Mouse (Mus musculus) heart, adult 2 months (tissue): ENCODE results near the gene Pmepa1. TPM values are rescaled to one million over a fixed set of nuclear protein-coding genes. Genes with fewer than 3 reads are reported as not detected.

Experiments
- DNase-seq, 2 experiments: peaks; one replicate each; pipeline ENCODE4 v3.0.0; 2021
- H3K27ac ChIP-seq: fragments of 200-600 bp; 2 replicates; pipeline ENCODE4 v1.8.1; 2022
- H3K27me3 ChIP-seq: fragments of 200-500 bp; 2 replicates; pipeline ENCODE4 v1.6.1; 2012; ENCODE audit warnings: mild to moderate bottlenecking, low read length, inconsistent platforms, mixed read lengths; ENCODE audit not compliant: control insufficient read depth, insufficient read depth
- H3K36me3 ChIP-seq: fragments of 200-500 bp; 2 replicates; pipeline ENCODE4 v1.6.1; 2012; ENCODE audit warnings: low read length, inconsistent platforms; ENCODE audit not compliant: control insufficient read depth, insufficient read depth
- H3K4me1 ChIP-seq: fragments of 200-500 bp; 2 replicates; pipeline ENCODE4 v1.6.1; 2011; ENCODE audit warnings: low read length; ENCODE audit not compliant: control insufficient read depth, insufficient read depth
- H3K4me3 ChIP-seq: fragments of 200-600 bp; 2 replicates; pipeline ENCODE4 v1.8.1; 2022
- H3K79me2 ChIP-seq: fragments of 200-500 bp; replicated peaks from 2 replicates; pipeline ENCODE4 v1.6.1; 2012; ENCODE audit warnings: mild to moderate bottlenecking, inconsistent platforms, low read length, moderate library complexity, mixed read lengths; ENCODE audit not compliant: control insufficient read depth, insufficient read depth
- H3K9ac ChIP-seq: fragments of 200-500 bp; 2 replicates; pipeline ENCODE4 v1.6.1; 2012; ENCODE audit warnings: low read depth, mild to moderate bottlenecking, control low read depth, inconsistent platforms, low read length, mixed read lengths
- CTCF ChIP-seq: fragments of 200-600 bp; IDR thresholded peaks from 2 replicates; pipeline ENCODE4 v1.8.1; 2022; ENCODE audit warnings: antibody characterized with exemption, mild to moderate bottlenecking, moderate library complexity
- EP300 ChIP-seq: fragments of 200-500 bp; IDR thresholded peaks from 2 replicates; pipeline ENCODE4 v1.6.1; 2011; ENCODE audit warnings: low read depth, low read length, control low read depth; ENCODE audit not compliant: insufficient read depth
- POLR2A ChIP-seq: fragments of 200-500 bp; IDR thresholded peaks from 2 replicates; pipeline ENCODE4 v1.6.1; 2011; ENCODE audit warnings: mild to moderate bottlenecking, low read depth, low read length, control low read depth; ENCODE audit not compliant: insufficient read depth
- WGBS: fragments of 180-500 bp; shearing (Covaris S2); methylation state at CpG from one replicate; pipeline ENCODE4 v1.1.7; 2018; 5-methylcytosine and 5-hydroxymethylcytosine counted together
- intact Hi-C: fragments of 180-260 bp; cut with DNase I; formaldehyde crosslinking; loops from one replicate; pipeline ENCODE4 v1.15.1; 2025
- polyA plus RNA-seq: library from polyadenylated mRNA; depleted of rRNA; stranded (reverse); fragments of >200 nt; gene quantifications from 2 replicates; pipeline ENCODE4 v1.2.3, GENCODE M21; 2012
- total RNA-seq, 2 experiments: library from RNA; stranded (reverse); gene quantifications; 2 replicates each; pipeline ENCODE4 v1.2.3; 2021

Pmepa1 gene
- total and polyA plus RNA-seq, 3 experiments: 28.4 to 41.7 (median 31.4) TPM

- no peak for TF ChIP-seq POLR2A
- TF ChIP-seq CTCF: no peak
- TF ChIP-seq EP300: no peak
- H3K27me3 ChIP-seq: no peaks in the 10 kb centered on the region
- H3K4me1 ChIP-seq: peaks cover 17% of the 10 kb centered on the region
- no peaks in the 10 kb centered on the region for H3K36me3 ChIP-seq
- no peak for DNase-seq
- WGBS: 70% methylated on average over 3 of the region's 3 CpGs
- H3K79me2 ChIP-seq: peaks cover 2% of the 10 kb centered on the region
- H3K27ac ChIP-seq: no peak overlapping the region
- no peak overlapping the region for H3K4me3 ChIP-seq
- H3K9ac ChIP-seq: no peak overlapping the region
- intact Hi-C loops: no loop called here
Measured at GRCm38 (mm10) chr2:173267562-173267961, 8.8 kb downstream of the Pmepa1 start.

- Histone ChIP-seq H3K4me3 (no peak overlapping the region), H3K9ac (no peak overlapping the region), H3K36me3 (no peaks in the 10 kb centered on the region), H3K4me1 (peaks cover 18% of the 10 kb centered on the region), H3K79me2 (peaks cover 2% of the 10 kb centered on the region), H3K27ac (no peak overlapping the region), H3K27me3 (no peaks in the 10 kb centered on the region)
- intact Hi-C loops: no loop called here
- DNase-seq: no peak
- 78% methylated on average over 25 of the region's 25 CpGs for WGBS
- TF ChIP-seq POLR2A (no peak), CTCF (no peak), EP300 (no peak)
Measured at GRCm38 (mm10) chr2:173266349-173267112, 9.8 kb downstream of the Pmepa1 start.

- no peak for DNase-seq
- Histone ChIP-seq H3K9ac (no peak overlapping the region), H3K4me1 (peaks cover 19% of the 10 kb centered on the region), H3K27ac (no peak overlapping the region), H3K4me3 (no peak overlapping the region), H3K36me3 (no peaks in the 10 kb centered on the region), H3K79me2 (peaks cover 2% of the 10 kb centered on the region), H3K27me3 (no peaks in the 10 kb centered on the region)
- WGBS: 86% methylated on average over 22 of the region's 22 CpGs
- intact Hi-C loops: no loop called here
- TF ChIP-seq EP300 (no peak), POLR2A (no peak), CTCF (no peak)
Measured at GRCm38 (mm10) chr2:173265468-173266265, 10.7 kb downstream of the Pmepa1 start.

GRCm38 (mm10) chr2:173264467-173265128, 11.7 kb downstream of the Pmepa1 start:
- TF ChIP-seq EP300: no peak
- TF ChIP-seq CTCF: no peak
- no peak for TF ChIP-seq POLR2A
- H3K27ac ChIP-seq: no peak overlapping the region
- no peaks in the 10 kb centered on the region for H3K27me3 ChIP-seq
- no peak overlapping the region for H3K9ac ChIP-seq
- intact Hi-C loops: no loop called here
- 43% methylated on average over 13 of the region's 13 CpGs for WGBS
- H3K4me1 ChIP-seq: peaks cover 19% of the 10 kb centered on the region
- no peak overlapping the region for H3K4me3 ChIP-seq
- H3K79me2 ChIP-seq: peaks cover 2% of the 10 kb centered on the region
- H3K36me3 ChIP-seq: no peaks in the 10 kb centered on the region
- DNase-seq: peak in 1 of 2 experiments; percentile 49

- H3K79me2 ChIP-seq: peaks cover 2% of the 10 kb centered on the region
- no peak overlapping the region for H3K4me3 ChIP-seq
- no peaks in the 10 kb centered on the region for H3K27me3 ChIP-seq
- intact Hi-C loops: no loop called here
- peaks cover 19% of the 10 kb centered on the region for H3K4me1 ChIP-seq
- H3K36me3 ChIP-seq: no peaks in the 10 kb centered on the region
- no peak overlapping the region for H3K27ac ChIP-seq
- TF ChIP-seq POLR2A (no peak), CTCF (no peak), EP300 (no peak)
- no peak overlapping the region for H3K9ac ChIP-seq
- DNase-seq: no peak
- WGBS: 55% methylated on average over 11 of the region's 11 CpGs
Measured at GRCm38 (mm10) chr2:173263636-173264330, 12.6 kb downstream of the Pmepa1 start.
